Mouse (Mus musculus): ENCODE measurements at regions not wholly inside any gene's neighbourhood (a gene's known extent, or its start where the extent isn't known, plus 50 kb on each side); places are given as distances from the start of the nearest gene placed in this dataset.

DNA sequence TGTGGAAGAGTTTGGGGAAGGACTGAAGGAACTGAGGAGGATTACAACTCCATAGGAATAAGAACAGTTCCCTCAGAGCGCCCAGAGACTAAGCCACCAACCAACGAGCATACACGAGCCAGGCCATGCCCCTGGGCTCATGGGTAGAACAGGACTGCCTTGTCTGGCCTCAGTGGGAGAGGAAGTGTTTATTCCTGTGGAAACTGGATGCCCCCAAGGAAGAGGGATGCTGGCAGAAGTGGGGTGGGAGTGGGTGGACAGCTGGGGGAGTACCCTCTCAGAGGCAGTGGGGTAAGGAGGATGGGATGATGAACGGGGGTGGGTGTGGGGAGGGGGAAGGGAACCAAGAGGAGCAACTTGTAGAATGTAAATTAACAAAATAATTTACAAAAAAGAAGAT is 86.3 kb upstream of the Rab11fip2 start:
- Histone ChIP-seq H3K4me1 (no peaks in the 10 kb centered on the region), H3K9ac (no peak overlapping the region), H3K27me3 (no peaks in the 10 kb centered on the region), H3K9me3 (replicated peaks) (no peaks in the 10 kb centered on the region), H3K4me3 (no peak overlapping the region), H3K36me3 (no peaks in the 10 kb centered on the region), H3K4me2 (replicated peaks) (no peak overlapping the region), H3K27ac (no peak overlapping the region)
- ATAC-seq (ENCODE audit: low FRiP score) = no peak
- WGBS = 72% methylated on average over 4 of the region's 4 CpGs

DNA sequence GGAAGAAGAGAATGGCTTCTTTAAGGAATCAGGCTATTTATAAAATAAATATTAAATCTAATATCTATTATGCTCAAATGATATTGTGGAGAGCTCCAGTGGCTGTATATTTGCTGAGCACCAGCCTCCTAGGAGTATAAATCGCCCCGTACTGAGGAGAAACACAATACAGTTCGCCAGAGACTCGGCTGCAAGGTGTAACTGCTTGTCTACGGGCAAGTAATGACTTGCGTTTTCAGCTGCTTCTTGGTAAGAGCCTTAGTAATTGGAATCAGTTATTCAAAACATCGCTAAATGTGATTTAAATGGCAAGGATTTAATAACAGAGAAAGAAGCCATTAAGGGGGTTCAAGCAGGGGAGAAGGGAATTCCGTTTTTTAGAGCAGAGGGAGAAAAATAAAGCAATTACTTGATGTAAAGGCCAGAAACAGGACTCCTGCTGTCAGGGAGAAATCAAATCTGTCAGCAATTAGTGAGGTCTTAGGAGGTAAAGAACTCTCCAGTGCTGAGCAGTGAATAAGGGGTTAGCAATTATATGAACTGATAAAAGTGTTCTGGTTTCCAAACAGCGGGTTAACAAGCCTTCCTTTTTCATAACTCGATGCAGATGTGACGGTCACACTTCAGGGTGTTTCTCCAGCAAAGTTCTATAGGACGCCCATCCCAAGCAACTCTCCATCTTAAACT is 72.3 kb upstream of the Rab11fip2 start:
- Histone ChIP-seq H3K4me1 (0 out of 2 replicates have a peak, but pooled peaks cover 2% of the 10 kb centered on the region), H3K36me3 (no peaks in the 10 kb centered on the region), H3K27me3 (no peaks in the 10 kb centered on the region), H3K4me3 (no peak overlapping the region), H3K4me2 (replicated peaks) (no peak overlapping the region; the same call in 1 of the 2 replicates), H3K9me3 (replicated peaks) (no peaks in the 10 kb centered on the region), H3K27ac (no peak overlapping the region), H3K9ac (no peak overlapping the region)
- no peak for ATAC-seq (ENCODE audit: low FRiP score)
- WGBS = 48% methylated on average over 12 of the region's 12 CpGs

DNA sequence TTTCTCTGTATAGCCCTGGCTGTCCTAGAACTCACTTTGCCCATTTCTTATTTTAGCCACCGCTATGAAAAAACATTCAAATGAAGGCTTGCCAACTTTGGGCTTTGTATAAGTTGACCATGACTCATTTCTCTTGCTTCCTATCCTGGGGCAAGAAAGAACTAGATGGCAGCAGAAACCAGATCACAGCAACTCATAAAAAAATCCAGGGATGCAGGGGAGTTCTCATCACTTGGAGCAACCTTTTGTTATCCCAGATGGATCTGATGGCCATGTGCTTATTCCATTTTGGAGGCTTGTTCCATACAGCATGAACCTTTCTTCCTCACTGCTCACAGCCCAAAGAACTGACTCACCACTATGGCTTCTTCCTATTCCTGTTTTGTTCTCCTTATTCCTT is 52.1 kb upstream of the Rab11fip2 start:
- no peaks in the 10 kb centered on the region for H3K9me3 ChIP-seq (replicated peaks)
- WGBS = 91% methylated on average over 1 of the region's 1 CpGs
- no peaks in the 10 kb centered on the region for H3K36me3 ChIP-seq
- no peak overlapping the region for H3K27ac ChIP-seq
- no peak overlapping the region for H3K9ac ChIP-seq
- H3K27me3 ChIP-seq = no peaks in the 10 kb centered on the region
- no peak overlapping the region for H3K4me2 ChIP-seq (replicated peaks)
- no peak overlapping the region for H3K4me3 ChIP-seq
- H3K4me1 ChIP-seq = no peaks in the 10 kb centered on the region
- no peak for ATAC-seq (ENCODE audit: low FRiP score)
